In the genomic region with DNA sequence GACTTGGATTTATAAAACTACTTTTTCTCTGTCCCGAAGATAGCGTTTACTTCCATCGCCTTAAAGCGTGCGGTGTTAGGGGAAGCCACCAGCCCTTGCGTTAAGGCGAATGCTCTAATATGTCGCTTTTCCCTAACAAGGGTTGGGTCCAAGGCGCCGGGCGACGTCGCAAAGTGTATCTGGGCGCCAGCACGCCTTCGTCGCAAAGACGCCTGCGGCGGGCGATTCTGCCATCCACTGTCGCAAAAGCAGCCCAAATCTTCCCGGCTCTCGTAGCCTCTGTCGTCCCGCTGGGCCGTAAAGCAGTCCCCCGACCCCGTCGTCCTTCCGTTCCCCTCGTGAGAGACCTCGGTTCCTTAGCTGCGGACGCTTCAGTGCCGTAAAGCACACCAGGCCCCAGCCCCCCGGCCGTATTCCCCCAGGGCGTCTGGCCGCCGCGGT, we compare ENCODE assay signal across 8 mouse cellular contexts. TPM values are rescaled to one million over a fixed set of nuclear protein-coding genes. Genes with fewer than 3 reads are reported as not detected.
DNase-seq lines count a peak whose midpoint lies in the region; ATAC-seq lines count a peak whose summit lies in the region.

No protein-coding gene starts in this region.

- peak overlapping the region; percentile 99 for H3K27ac ChIP-seq in hindbrain, embryonic 14.5 days

- H3K9ac ChIP-seq in hindbrain, embryonic 14.5 days = peak overlapping the region; percentile 99

- DNase-seq in WW6 (ENCODE audit: low read depth, low spot score) = peak; percentile 100
- DNase-seq in cerebellum, postnatal 36 days = peak; percentile 94 to 95
- peak; percentile 96 to 99 for DNase-seq in frontal cortex, postnatal 36 days (ENCODE audit: low spot score in 2 of 2)
- DNase-seq in hindbrain, embryonic 14.5 days (ENCODE audit: low spot score) = peak; percentile 95
- DNase-seq in left cerebral cortex, adult 11 months (ENCODE audit: low spot score) = peak; percentile 97
- peak; percentile 96 for DNase-seq in lung, postnatal 36 days
- peak; percentile 98 for DNase-seq in retina, embryonic 14.5 days (ENCODE audit: low spot score)
- peak; percentile 92 to 97 for DNase-seq in thymus, postnatal 36 days

- peak overlapping the region; percentile 93 for H3K4me3 ChIP-seq in hindbrain, embryonic 14.5 days (replicated peaks; ENCODE audit: low read length)

- peaks cover 29% of the 10 kb centered on the region for H3K36me3 ChIP-seq in hindbrain, embryonic 14.5 days (replicated peaks; ENCODE audit: control insufficient read depth, insufficient read depth)

- H3K4me2 ChIP-seq in hindbrain, embryonic 14.5 days (replicated peaks) = peak overlapping the region; percentile 98

- no peaks in the 10 kb centered on the region for H3K9me3 ChIP-seq in hindbrain, embryonic 14.5 days (ENCODE audit: control insufficient read depth, low read length)

- peak; percentile 83 for ATAC-seq in hindbrain, embryonic 14.5 days (ENCODE audit: low FRiP score)

- under 1% methylated on average over 42 of the region's 42 CpGs for WGBS in hindbrain, embryonic 14.5 days

- H3K4me1 ChIP-seq in hindbrain, embryonic 14.5 days (replicated peaks; ENCODE audit: control insufficient read depth, insufficient read depth, low read length) = peaks cover 29% of the 10 kb centered on the region

- H3K27me3 ChIP-seq in hindbrain, embryonic 14.5 days (ENCODE audit: control insufficient read depth, insufficient read depth, low read length) = no peaks in the 10 kb centered on the region

RNA-seq across cellular contexts. Expression of a gene that starts 0.6 kb away (rescaled TPM):
- polyA plus RNA-seq in hindbrain, embryonic 14.5 days (2014; fragmentation: Nextera tagmentation; extraction: Ambion mirVana) = 25.6 and 28.1 TPM in 2 replicates

RNA-seq across cellular contexts. Expression of a gene that starts 0.6 kb away (rescaled TPM):
- polyA plus RNA-seq in hindbrain, embryonic 14.5 days (2014; fragmentation: Nextera tagmentation; extraction: Ambion mirVana) = 5.4 and 7.6 TPM in 2 replicates

RNA-seq across cellular contexts. Expression of a gene that starts 6.1 kb away (rescaled TPM):
- 0.20 and 0.33 TPM in 2 replicates for polyA plus RNA-seq in hindbrain, embryonic 14.5 days (2014; fragmentation: Nextera tagmentation; extraction: Ambion mirVana)

RNA-seq across cellular contexts. Expression of a gene that starts 12.3 kb away (rescaled TPM):
- polyA plus RNA-seq in hindbrain, embryonic 14.5 days (2014; fragmentation: Nextera tagmentation; extraction: Ambion mirVana) = 50.4 and 56.5 TPM in 2 replicates

RNA-seq across cellular contexts. Expression of a gene that starts 20.2 kb away (rescaled TPM):
- 2.2 and 2.3 TPM in 2 replicates for polyA plus RNA-seq in hindbrain, embryonic 14.5 days (2014; fragmentation: Nextera tagmentation; extraction: Ambion mirVana)

Comparison
In these comparisons a context has a peak if more than half of its experiments do, and no peak if none do; other contexts are left out.
1. Peak in every context shown above with its lines: DNase-seq, ATAC-seq, H3K4me3 ChIP-seq and H3K27ac ChIP-seq.